Mouse (Mus musculus) spleen, adult 12 weeks (tissue): Measurements from ENCODE around the gene Rabif.
"Not testable (repeated sequence)": the region's sequence is repeated elsewhere in the genome, so short reads cannot be mapped to it uniquely, and the experiment has no call there.

Source experiments
- DNase-seq: peaks from one replicate; pipeline ENCODE4 v3.0.0; 2022; ENCODE audit warnings: low spot score

The Rabif gene

DNA sequence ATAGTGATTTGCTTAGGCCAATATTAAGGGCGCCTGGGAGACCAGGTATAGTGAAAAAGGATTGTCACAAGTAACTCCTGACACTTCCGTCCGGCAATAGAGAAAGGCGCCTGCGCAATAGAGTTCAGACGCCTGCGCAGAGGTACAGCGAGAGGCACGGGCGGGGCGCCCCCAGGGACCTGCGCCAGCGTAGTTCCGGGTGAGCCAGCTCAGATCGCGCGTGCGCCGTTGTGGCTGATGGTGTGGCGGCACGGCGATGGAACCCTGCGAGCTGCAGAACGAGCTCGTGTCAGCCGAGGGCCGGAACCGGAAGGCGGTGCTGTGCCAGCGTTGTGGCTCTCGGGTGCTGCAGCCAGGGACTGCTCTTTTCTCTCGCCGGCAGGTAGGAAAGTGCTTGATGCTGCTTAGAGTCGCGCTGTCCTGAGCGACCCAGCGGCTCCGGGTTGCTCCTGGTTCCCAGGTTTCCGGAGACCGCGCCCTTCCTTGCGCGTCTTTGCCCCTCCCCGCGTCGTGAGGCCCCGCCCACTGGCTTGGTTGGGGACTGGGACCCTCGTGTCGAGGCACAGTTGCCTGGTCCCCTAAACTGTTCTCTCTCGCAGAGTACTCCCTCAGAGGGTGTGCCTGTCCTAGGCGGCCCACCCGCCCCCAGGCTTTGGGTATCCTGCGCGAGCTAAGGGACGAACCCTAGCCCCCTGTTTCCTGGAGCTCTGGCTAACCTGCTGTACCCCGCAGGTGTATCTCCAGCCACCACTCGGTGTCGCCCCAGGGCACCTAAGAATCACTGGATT, at the start of gene Rabif:
Rabif (plus strand) TSS at position 221 of the 788 bp plus-strand sequence.
- DNase-seq = peak; percentile 95

DNA sequence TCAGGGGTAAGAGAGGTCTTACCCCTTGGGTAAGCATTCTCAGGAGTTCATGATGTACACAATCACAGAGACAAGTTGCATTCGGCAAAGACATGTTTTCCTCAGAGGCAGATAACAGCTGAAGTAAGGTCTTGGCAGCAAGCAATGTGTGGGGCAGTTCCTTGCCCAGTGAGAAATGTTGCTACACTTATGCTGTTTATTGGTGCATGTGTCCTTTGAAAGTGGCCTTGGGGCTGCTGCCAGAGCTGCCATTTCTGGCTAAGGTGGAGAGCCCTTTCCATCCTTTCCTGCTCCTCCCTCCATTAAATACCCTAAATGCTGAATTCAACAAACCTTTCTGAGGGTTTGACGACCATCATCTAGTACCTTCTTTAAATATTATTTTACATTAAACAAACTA, 49.0 kb upstream of the Rabif start:
- DNase-seq = no peak

DNA sequence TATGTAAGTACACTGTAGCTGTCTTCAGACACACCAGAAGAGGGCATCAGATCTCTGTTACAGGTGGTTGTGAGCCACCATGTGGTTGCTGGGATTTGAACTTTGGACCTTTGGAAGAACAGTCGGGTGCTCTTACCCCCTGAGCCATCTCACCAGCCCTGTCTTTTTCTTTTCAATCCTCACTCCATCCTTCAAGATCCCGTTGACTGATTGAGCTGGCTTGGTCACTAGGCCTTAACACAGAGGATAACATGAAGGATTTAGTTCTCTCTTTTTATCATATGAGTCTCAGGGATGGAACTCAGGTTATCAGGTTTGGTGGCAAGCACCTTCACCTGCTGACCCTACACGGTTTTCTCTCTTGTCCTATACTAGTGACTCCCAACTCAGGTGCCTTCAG, 45.9 kb upstream of the Rabif start:
- not testable (repeated sequence) for DNase-seq

DNA sequence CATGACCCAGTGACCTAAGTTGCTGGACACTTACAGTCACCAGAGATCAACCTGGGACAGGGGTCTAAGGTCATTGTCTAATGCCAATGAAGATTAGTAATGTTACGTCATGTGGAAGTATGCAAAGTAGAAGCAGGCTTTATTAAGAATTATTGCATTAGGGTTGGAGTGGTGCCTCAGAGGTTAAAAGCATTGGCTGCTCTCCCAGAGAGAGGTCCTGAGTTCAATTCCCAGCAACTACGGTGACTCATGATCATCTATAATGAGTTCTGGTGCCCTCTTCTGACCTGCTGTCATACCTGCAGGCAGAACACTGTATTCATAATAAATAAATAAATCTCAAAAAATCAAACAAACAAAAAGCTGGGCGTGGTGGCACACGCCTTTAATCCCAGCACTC, 44.2 kb upstream of the Rabif start:
- DNase-seq = no peak

DNA sequence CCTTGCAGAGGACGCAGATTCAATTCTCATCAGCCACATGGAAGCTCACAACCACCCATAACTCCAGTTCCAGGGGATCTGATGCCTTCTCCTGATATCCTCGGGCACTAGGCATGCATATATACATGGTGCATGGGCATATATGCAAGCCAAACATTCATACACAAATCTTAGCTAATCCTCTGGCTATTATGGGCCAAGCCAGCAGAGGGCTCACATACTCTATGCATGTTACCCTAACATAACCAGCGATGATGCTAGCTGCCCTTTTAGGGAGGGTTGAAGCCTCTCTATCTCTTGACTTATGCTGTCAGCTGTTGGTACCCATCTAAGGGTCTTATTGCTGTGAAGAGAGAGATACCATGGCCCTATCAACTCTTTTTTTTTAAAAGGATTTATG, 43.5 kb upstream of the Rabif start:
- DNase-seq = peak; percentile 42

DNA sequence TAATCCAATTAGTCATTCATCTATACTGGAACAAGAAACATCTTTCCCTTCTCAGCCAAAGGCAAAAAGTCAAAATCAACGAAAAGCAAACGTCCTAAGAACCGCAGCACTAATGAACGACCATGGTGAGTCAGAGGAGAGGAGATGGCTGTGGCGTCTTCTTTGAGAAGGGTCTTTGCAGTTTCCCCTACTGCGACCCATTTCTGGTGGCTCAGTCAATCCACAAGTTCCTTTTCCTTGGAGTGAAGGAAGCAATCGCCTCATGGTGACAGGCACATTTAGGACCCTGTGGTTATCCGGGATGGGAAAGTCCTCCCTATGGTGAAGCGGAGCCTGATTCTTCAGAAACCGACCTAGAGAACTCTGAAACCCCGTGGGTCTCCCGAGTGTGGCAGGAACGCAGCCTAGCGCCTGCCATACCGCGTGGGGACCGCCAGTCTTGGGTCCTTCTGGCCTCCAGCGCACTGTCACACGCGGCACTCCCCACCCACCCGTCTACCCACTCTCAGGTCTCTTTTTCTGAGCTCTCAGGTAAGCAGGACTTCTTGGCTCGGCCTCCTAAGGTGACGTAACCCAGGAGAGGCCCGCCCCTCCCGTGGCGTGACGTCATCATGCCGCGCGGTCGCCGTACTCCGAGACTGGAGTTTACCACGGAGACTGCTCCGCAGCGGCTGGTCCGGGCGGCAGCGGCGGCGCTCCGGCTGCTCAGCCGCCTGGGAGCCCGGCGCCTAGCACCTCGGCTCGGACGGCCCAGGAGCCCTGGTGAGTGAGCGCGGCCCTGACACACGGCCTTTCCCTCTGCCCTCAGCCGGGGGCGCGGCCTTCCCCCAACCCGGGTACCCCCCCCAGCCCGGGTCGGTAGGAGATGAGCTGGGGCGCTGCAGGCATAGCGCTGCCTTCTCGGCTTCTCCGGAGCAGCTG, 39.3 kb upstream of the Rabif start, which contains the start of gene Klhl12:
Klhl12 (plus strand) TSS at position 628 of the 921 bp plus-strand sequence.
- DNase-seq = peak; percentile 86

DNA sequence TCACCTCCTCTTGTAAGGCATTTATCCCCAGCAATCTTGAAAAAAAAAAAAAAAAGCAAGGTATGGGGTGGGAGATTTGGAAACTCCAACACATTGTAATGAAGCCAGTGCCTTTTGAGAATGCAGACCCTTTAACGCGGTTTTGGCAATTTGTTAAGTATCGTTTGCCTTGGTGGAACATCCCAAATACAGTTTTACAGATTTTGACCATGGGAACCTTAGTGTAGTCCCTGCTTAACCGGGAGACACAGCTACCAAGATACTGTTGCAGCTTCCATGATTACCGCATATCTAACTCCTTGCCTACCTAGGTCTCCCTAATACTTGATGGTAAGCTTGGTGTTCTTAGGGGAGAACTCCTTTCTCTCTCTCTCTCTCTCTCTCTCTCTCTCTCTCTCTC, 38.4 kb upstream of the Rabif start:
- no peak for DNase-seq

DNA sequence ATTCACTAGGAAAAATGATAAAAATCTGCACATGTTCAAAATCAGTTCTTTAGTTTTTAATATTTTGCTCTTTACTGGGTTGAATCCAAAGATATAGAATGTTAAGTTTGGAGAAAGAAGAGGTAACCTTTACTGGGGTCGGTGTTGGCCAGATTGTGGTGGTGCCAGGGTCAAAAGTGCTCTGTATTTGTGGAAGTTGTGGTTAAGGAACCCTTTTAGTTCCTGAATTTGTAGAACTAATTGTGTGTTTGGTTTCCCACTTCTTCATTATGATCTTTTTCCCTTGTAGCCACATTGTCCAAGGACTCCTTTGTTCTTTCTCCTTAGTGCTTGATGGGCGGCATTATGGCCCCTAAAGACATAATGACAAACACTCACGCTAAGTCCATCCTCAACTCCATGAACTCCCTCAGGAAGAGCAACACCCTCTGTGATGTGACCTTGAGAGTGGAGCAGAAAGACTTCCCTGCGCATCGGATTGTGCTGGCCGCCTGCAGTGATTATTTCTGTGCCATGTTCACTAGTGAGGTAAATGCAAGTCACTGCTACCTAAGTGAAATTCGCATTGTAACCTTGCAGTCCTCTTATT, 36.2 kb upstream of the Rabif start:
- DNase-seq = no peak

DNA sequence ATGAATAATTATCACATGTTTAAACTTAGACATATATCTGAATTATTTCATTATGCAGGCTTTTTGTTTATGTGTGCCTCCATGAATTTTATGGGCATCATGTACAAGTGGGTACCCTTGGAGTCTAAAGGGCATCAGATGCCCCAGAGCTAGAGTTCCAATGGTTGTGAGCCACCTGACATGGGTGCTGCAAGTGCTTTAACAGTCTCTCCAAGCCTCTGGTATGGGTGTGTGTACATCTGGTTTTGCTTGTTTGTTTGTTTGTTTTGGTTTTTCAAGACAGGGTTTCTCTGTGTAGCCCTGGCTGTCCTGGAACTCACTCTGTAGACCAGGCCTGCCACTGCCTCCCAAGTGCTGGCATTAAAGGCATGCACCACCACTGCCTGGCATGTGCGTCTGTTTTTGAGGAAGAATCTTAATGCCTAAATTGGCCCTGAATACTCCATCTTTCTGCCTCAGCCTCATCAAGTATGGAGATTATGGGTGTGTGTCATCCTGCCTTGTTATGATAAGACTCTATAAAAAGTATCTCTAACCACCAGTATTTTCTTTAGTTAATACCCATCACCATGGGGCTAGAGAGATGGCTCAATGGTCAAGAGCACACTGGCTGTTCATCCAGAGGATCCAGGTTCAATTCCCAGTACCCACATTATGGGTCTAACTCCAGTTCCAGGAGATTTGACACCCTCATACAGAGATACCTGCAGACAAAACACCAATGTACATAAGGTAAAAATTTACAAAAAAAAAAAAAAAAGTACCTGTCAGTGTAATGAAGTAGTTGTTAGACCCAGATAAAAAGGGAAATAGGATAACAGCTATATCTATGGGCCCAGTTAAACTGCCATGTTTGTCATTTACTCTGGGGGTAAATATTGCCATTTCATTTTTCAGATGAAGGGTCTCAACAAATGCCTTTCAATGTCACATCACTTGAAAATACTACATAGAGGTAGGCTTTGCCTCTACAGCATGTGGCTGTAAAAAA, 33.9 kb upstream of the Rabif start:
- peak; percentile 54 for DNase-seq

DNA sequence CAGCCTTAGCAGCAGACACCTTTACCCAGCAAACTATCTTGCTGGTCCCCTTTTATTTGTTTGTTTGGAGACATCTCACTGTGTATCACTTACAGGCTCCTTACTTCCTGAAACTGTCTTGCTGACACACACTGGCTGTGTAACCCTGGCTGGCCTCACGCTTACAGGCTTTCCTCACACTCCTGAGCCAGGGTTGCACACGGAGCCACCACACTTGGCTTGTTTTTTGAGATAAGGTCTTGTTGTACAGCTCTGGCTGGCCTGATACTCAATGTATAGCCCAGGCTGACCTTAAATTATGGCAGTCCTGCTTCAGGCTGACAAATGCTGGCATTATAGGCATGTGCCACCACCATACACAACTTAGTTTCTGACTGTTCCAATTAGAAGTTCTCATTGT, 9.8 kb upstream of the Rabif start:
- no peak for DNase-seq

DNA sequence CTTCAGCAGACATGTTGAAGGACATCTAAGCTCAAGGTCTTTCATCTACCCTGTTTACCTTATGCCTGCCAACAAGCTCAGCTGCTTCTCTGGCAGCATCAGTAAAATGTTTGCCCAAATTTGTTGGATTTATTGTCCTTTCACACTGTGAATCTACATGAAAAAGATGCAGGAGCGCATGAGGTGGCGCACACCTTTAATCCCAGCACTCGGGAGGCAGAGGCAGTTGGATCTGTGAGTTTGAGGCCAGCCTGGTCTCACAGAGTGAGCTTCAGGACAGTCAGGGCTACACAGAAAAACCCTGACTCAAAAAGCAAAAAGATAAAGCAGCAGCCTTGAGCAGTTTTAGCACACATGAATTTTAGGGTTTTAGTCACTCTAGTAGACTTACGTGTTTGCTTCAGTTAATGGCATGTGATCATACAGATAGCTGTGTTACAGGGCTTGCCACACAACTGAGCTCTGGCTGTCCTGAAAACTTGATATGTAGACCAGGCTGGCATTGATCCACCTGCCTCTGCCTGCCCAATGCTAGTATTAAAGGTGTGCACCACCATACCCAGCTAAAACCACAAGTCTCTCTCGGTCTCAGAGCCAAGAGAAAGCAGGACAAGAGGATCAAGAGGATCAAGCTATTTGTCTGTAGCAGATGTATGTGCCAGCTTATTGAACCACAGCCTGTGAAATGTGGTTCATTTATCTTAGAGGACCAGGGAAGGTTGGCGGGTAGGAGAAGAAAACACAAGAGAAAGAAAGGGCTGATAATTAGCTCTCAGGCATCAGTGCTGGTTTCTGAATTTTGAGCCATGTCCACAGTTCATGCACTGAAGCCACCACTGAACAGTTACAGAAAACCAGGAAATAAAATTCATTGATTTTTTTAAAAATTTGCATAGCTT, 3.3 kb upstream of the Rabif start:
- DNase-seq = peak; percentile 12

DNA sequence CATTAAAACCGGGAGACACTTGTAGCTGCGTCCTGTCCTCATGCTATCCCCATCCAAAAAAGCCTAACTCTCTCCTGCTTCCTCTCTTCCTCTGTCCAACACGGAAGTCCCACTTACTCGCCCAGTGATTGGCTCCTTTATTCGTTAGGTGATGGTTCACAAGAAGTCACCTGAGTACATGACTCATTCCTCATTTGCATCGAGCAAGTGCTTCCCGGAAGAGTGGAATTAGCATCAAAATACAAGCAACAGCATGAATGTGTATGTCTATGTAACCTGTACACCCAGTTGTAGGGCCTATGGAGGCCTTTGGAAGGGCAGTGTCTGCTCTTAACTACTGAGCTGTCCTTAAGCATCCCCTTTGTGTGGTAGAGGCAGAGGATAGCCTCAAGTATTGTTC, 2.2 kb upstream of the Rabif start:
- DNase-seq = no peak

DNA sequence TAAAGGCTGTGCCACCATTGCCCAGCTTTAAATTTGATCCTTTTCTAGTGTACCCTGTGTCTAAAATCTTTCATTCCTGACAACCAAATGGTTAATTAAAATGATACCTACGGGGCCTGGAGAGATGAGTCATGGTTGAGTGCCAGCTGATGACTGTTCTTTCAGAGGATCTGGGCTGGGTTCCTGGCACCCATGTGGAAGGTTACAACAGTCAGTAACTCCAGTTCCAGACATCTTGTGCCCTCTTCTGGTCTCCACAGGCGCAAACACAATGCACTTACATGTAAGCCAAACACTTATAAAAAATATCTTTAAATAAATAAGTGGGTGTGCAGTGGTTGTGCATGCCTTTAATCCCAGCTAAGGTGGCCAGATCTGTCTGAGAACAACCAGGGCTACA, 952 bp upstream of the Rabif start:
- no peak for DNase-seq

DNA sequence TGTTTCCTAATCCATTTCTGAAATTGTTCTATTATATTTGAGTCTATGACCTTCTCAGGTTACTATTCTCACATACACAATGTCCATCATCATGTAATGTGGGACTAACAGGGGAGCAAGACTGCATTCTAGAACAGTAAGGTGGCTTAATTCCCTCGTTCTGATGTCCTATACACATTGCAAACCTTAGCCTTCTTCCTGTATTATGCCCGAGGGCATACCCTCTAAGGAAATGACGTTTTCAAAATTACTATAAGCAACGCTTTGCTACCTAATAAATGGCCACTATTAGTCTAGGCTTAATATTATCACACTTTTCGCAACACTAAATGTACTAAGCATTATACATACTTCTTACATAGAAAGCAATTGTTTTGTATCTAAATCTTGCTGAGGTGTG, 492 bp upstream of the Rabif start:
- no peak for DNase-seq

DNA sequence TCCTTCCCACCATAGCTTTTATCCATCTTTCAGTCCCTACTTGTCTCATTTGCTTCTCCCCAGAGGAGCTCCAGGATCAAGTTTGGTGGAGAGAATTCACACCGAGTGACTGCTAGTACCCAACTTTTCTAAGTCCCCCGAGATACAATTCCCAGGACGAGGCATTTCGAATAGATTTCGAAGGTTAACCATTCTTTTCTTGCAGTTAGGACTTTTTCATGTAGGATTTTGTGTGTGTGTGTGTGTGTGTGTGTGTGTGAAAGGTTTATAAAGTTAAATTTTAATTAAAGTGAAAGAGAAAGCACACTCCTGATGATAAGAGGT, 730 bp downstream of the Rabif start:
- no peak for DNase-seq

DNA sequence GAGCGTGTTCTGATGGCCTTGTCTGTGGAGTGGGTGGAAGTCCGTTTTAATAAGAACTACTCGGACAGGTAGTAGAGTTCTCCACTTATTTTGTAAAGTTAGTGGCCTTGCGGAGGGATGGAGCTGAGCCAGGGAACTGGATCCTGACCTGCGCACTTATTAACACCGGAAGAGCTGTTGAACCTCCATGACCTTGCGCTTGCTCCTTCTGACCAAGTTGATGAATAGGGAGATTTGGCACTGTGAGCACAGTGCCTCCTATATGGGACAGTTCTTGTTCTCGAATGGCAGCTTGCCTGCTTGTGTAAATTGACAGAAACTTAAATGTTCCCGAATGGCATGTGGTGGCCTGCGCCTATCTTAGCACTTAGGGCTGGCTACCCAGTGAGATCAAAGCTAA, 1.5 kb downstream of the Rabif start:
- DNase-seq = no peak

DNA sequence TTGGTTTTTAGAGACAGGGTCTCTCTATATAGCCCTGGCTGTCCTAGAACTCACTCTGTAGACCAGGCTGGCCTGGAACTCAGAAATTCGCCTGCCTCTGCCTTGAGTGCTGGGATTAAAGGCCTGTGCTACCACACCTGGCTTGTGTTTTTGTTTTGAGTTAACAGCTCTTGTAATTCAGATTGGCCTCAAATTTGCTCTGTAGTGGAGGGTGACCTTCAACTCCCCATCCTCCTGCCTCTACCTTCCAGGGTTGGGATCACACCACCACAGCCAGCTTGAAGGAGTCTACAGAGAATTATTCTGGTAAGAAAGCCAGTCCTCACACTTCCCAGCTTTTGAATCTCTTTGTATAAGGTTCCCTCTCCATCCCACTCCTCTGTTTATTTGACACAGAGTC, 6.5 kb downstream of the Rabif start:
- no peak for DNase-seq

DNA sequence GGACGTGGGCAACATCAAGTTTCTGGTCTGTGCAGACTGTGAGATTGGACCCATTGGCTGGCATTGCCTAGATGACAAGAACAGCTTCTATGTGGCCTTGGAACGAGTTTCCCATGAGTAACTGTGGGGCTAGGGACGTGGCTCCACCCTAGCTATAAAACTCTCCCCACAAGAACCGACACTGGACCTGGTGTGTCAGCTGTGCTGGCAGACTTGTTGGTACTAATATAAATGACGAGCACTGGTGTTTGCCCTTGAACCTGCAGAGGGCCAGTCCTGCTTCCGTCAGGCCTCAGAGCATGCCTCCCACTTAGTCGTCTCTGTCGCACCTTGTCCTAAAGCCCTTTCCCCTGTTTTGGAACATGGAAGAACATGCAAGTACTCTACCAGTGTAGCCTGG, 11.8 kb downstream of the Rabif start:
- no peak for DNase-seq

DNA sequence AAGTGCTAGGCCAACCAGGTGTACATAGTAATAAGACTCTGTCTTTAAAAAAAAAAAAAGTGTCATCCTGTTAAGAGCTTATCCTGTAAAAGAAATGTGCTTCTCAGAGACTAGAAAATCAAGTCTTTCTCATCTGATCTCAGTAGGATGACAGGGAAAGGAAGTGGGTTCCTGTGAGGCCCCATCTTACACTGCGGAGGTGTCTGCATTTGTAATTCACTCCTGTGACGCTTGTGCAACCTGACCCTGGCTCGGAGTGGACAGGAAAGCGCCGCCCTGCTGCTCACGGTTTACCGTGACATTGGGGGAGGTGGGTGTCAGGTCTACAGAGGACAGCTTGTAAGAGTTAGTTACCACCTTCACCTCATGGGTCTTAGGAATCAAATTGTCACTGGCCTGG, 15.6 kb downstream of the Rabif start:
- no peak for DNase-seq

DNA sequence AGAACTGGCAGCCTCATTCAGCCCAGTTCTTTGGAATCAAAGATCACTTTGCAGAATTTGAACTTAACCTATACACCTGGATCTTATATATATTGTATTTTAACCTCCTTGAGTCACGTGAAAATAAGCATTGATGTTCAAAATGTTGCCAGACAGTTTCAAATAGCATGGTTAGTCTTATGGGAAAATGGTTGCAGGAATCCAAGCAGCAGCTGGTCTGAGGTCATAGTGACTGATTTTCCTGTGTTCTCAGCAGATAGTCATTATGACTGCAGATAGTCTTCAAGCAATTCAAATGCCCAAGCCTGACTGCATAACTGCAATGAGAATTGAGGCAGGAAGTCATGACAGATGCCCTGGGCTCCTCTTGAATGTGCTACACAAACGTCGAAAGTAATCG, 17.7 kb downstream of the Rabif start:
- no peak for DNase-seq

DNA sequence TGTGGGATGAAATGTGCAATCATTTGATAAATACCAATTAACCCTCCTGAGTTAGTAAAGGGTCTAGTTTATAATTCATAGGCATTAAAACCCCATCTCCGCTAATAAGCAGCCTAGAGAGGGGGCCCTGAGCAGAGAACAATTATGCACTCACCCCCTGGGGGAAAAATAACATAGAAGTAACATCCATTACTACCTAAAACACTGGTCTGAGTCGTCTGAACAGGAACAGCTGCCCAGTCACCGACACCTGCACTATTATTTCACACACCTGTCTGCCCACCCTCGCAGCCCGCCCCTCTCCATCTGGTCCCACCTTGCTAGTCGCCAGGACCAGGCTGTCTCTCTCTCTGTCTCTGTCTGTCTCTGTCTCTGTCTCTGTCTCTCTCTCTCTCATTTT, 18.1 kb downstream of the Rabif start:
- no peak for DNase-seq
